Mouse (Mus musculus) ES-CJ7 (cell line): ENCODE results near the gene Klre1.
"Not testable (repeated sequence)": the region's sequence is repeated elsewhere in the genome, so short reads cannot be mapped to it uniquely, and the experiment has no call there.

Experiments
- DNase-seq: peaks from one replicate; pipeline ENCODE4 v3.0.0; 2011; ENCODE audit warnings: low read depth, low spot score

The Klre1 gene

GRCm38 (mm10) chr6:129583014-129583413, 5.3 kb downstream of the Klre1 start:
- no peak for DNase-seq

GRCm38 (mm10) chr6:129591508-129591907, 13.8 kb downstream of the Klre1 start, which contains the start of gene Klrd1:
Klrd1 (plus strand) TSS chr6:129591782.
- DNase-seq: no peak

GRCm38 (mm10) chr6:129608372-129608771, 30.7 kb downstream of the Klre1 start:
- DNase-seq: no peak

GRCm38 (mm10) chr6:129623735-129624134, 46.0 kb downstream of the Klre1 start, which contains the start of gene Klrk1:
Klrk1 (minus strand) TSS chr6:129623864.
- DNase-seq: no peak

GRCm38 (mm10) chr6:129631046-129631445, 53.3 kb downstream of the Klre1 start:
- not testable (repeated sequence) for DNase-seq
